28 mouse cellular contexts compared by ENCODE assay signal in genomic region chr1:131980471-131980870, GRCm38 (mm10). TPM values are rescaled to one million over a fixed set of nuclear protein-coding genes. Genes with fewer than 3 reads are reported as not detected.
DNase-seq lines count a peak whose midpoint lies in the region; ATAC-seq and TF ChIP-seq lines count a peak whose summit lies in the region.
"Had no signal": no experiment of that assay in that cellular context is flagged by ENCODE, and none has a peak within 500 bp of the region (broad histone marks: within the 10 kb centered on the region; RNA-seq: fewer than 3 reads in every experiment).

No protein-coding gene starts in this region.

- no peak for ATAC-seq in hindbrain, embryonic 12.5 days (ENCODE audit: low FRiP score)
- ATAC-seq in midbrain, embryonic 12.5 days (ENCODE audit: low FRiP score, low read depth), result no peak
- ATAC-seq in midbrain, postnatal 0 days (ENCODE audit: low FRiP score), result no peak
- ATAC-seq: hindbrain, embryonic 16.5 days; lung, postnatal 0 days; Patski had no signal

- H3K4me1 ChIP-seq in hindbrain, embryonic 10.5 days (replicated peaks), result peaks cover 54% of the 10 kb centered on the region
- H3K4me1 ChIP-seq in hindbrain, embryonic 12.5 days, result peaks cover 4% of the 10 kb centered on the region; the same call in 1 of the 2 replicates
- peaks cover 12% of the 10 kb centered on the region for H3K4me1 ChIP-seq in midbrain, embryonic 12.5 days
- no peaks in the 10 kb centered on the region for H3K4me1 ChIP-seq in midbrain, postnatal 0 days (ENCODE audit: insufficient read depth, low read length)
- H3K4me1 ChIP-seq: intestine, embryonic 15.5 days; stomach, embryonic 15.5 days had no signal

- H3K4me2 ChIP-seq in hindbrain, embryonic 12.5 days (replicated peaks), result no peak overlapping the region
- H3K4me2 ChIP-seq in midbrain, embryonic 12.5 days (replicated peaks), result no peak overlapping the region
- H3K4me2 ChIP-seq in midbrain, postnatal 0 days (ENCODE audit: low read depth, low read length, poor library complexity, severe bottlenecking), result no peak overlapping the region
- H3K4me2 ChIP-seq: forebrain, embryonic 12.5 days; intestine, embryonic 15.5 days; neural tube, embryonic 12.5 days; stomach, embryonic 15.5 days had no signal

- peaks cover 7% of the 10 kb centered on the region; the same call in 1 of the 2 replicates for H3K27me3 ChIP-seq in hindbrain, embryonic 10.5 days (ENCODE audit: insufficient read depth, poor library complexity, severe bottlenecking)
- H3K27me3 ChIP-seq in hindbrain, embryonic 12.5 days, result peaks cover 4% of the 10 kb centered on the region; the same call in 1 of the 2 replicates
- H3K27me3 ChIP-seq in midbrain, embryonic 12.5 days, result no peaks in the 10 kb centered on the region
- H3K27me3 ChIP-seq in midbrain, postnatal 0 days (ENCODE audit: insufficient read depth, low read length), result no peaks in the 10 kb centered on the region
- H3K27me3 ChIP-seq: forebrain, embryonic 12.5 days; intestine, embryonic 15.5 days; neural tube, embryonic 12.5 days; Patski; stomach, embryonic 15.5 days had no signal

- intact Hi-C loops in gastrocnemius, postnatal 36 days (cut with DNase I), result loop anchor here (2.0 to 5.0 kb wide), 4 partner anchors 43 to 137 kb away; no protein-coding TSS in a partner anchor

- H3K9ac ChIP-seq in hindbrain, embryonic 12.5 days, result no peak overlapping the region; the same call in 1 of the 2 replicates
- H3K9ac ChIP-seq in midbrain, embryonic 12.5 days (replicated peaks), result no peak overlapping the region; the same call in 1 of the 2 replicates
- H3K9ac ChIP-seq in midbrain, postnatal 0 days (replicated peaks; ENCODE audit: low read length, poor library complexity, severe bottlenecking), result no peak overlapping the region
- H3K9ac ChIP-seq: forebrain, embryonic 12.5 days; intestine, embryonic 15.5 days; liver, postnatal 0 days; neural tube, embryonic 12.5 days; stomach, embryonic 15.5 days had no signal

- peaks cover 30% of the 10 kb centered on the region for H3K36me3 ChIP-seq in hindbrain, embryonic 10.5 days
- H3K36me3 ChIP-seq in hindbrain, embryonic 12.5 days, result no peaks in the 10 kb centered on the region
- H3K36me3 ChIP-seq in midbrain, embryonic 12.5 days, result peaks cover 24% of the 10 kb centered on the region
- H3K36me3 ChIP-seq in midbrain, postnatal 0 days (ENCODE audit: insufficient read depth, low read length), result no peaks in the 10 kb centered on the region
- H3K36me3 ChIP-seq: forebrain, embryonic 12.5 days; heart, embryonic 10.5 days; intestine, embryonic 15.5 days; stomach, embryonic 15.5 days had no signal

- WGBS in hindbrain, embryonic 10.5 days, result 16% methylated on average over 2 of the region's 2 CpGs
- 22% methylated on average over 2 of the region's 2 CpGs for WGBS in hindbrain, embryonic 12.5 days
- WGBS in midbrain, embryonic 12.5 days, result 17% methylated on average over 2 of the region's 2 CpGs
- WGBS in midbrain, postnatal 0 days, result 40% methylated on average over 2 of the region's 2 CpGs

- H3K4me3 ChIP-seq in hindbrain, embryonic 10.5 days, result no peak overlapping the region
- H3K4me3 ChIP-seq in hindbrain, embryonic 12.5 days, result no peak overlapping the region
- H3K4me3 ChIP-seq in midbrain, embryonic 12.5 days, result no peak overlapping the region
- no peak overlapping the region for H3K4me3 ChIP-seq in midbrain, postnatal 0 days (ENCODE audit: low read depth, low read length)
- H3K4me3 ChIP-seq: forebrain, embryonic 12.5 days; heart, embryonic 10.5 days; intestine, embryonic 15.5 days; layer of hippocampus, adult 2 months; neural tube, embryonic 12.5 days; stomach, embryonic 15.5 days had no signal

- no peak for TF ChIP-seq CTCF in midbrain, postnatal 0 days (IDR thresholded peaks at IDR 0.05)

- peak; percentile 43 for DNase-seq in hindbrain, embryonic 10.5 days (ENCODE audit: low spot score)
- DNase-seq in midbrain, postnatal 0 days (ENCODE audit: low spot score), result no peak
- DNase-seq in adrenal gland, postnatal 10 days, result peak; percentile 54
- peak; percentile 52 for DNase-seq in embryo, embryonic 9.5 days (ENCODE audit: extremely low spot score)
- no peak for DNase-seq in gastrocnemius, postnatal 36 days
- DNase-seq: B cell, adult 2 months; cerebellum, adult 18-20 months; cerebellum, postnatal 14 days; heart, postnatal 4 days; kidney, adult 8-10 months; kidney, postnatal 10 days; layer of hippocampus, postnatal 36 days; liver, postnatal 0 days; thymus, adult 2 months; thymus, postnatal 4 days had no signal

- peak overlapping the region; percentile 71 for H3K27ac ChIP-seq in hindbrain, embryonic 10.5 days
- no peak overlapping the region for H3K27ac ChIP-seq in hindbrain, embryonic 12.5 days
- H3K27ac ChIP-seq in midbrain, embryonic 12.5 days (replicated peaks), result peak overlapping the region; percentile 46; the same call in 1 of the 2 replicates
- H3K27ac ChIP-seq in midbrain, postnatal 0 days (ENCODE audit: low read depth, low read length), result no peak overlapping the region
- H3K27ac ChIP-seq: heart, embryonic 10.5 days; intestine, embryonic 15.5 days; layer of hippocampus, adult 2 months; macrophage; neural tube, embryonic 12.5 days; stomach, embryonic 15.5 days had no signal

- H3K9me3 ChIP-seq in hindbrain, embryonic 10.5 days, result no peaks in the 10 kb centered on the region
- H3K9me3 ChIP-seq in hindbrain, embryonic 12.5 days (replicated peaks), result no peaks in the 10 kb centered on the region
- H3K9me3 ChIP-seq in midbrain, embryonic 12.5 days, result no peaks in the 10 kb centered on the region
- H3K9me3 ChIP-seq in midbrain, postnatal 0 days (ENCODE audit: low read length), result no peaks in the 10 kb centered on the region
- H3K9me3 ChIP-seq: forebrain, embryonic 12.5 days; G1E; heart, embryonic 10.5 days; intestine, embryonic 15.5 days; neural tube, embryonic 12.5 days; stomach, embryonic 15.5 days had no signal

RNA-seq across cellular contexts. Expression of gene Slc45a3, which starts 17.7 kb away (rescaled TPM):
- 10.9 and 19.2 TPM in 2 replicates for polyA plus RNA-seq in hindbrain, embryonic 10.5 days (2016; fragmentation: Nextera tagmentation; extraction: Ambion mirVana)
- 5.6 and 6.4 TPM in 2 replicates for polyA plus RNA-seq in hindbrain, embryonic 12.5 days (2016; fragmentation: Nextera tagmentation; extraction: Ambion mirVana)
- polyA plus RNA-seq in midbrain, embryonic 12.5 days (2016; fragmentation: Nextera tagmentation; extraction: Ambion mirVana), result 27.4 and 30.2 TPM in 2 replicates
- total RNA-seq in midbrain, postnatal 0 days (2014; rRNA removed), result 0.80 and 1.3 TPM in 2 replicates
- polyA plus RNA-seq in midbrain, postnatal 0 days (2015; fragmentation: Nextera tagmentation; extraction: Ambion mirVana), result 0.38 and 0.63 TPM in 2 replicates
- 10 to 100 TPM in 1 of 2 experiments, 1 to 10 TPM in 1; 9.9 to 13.8 TPM for total RNA-seq in adrenal gland, postnatal 10 days (2021)
- 1 to 10 TPM; 1.9 to 2.1 TPM for total RNA-seq in gastrocnemius, postnatal 36 days (2021)

RNA-seq across cellular contexts. Expression of gene Elk4, which starts 26.9 kb away (rescaled TPM):
- polyA plus RNA-seq in hindbrain, embryonic 10.5 days (2016; fragmentation: Nextera tagmentation; extraction: Ambion mirVana), result 12.9 and 13.2 TPM in 2 replicates
- polyA plus RNA-seq in hindbrain, embryonic 12.5 days (2016; fragmentation: Nextera tagmentation; extraction: Ambion mirVana), result 18.5 and 21.7 TPM in 2 replicates
- polyA plus RNA-seq in midbrain, embryonic 12.5 days (2016; fragmentation: Nextera tagmentation; extraction: Ambion mirVana), result 18.9 and 19.9 TPM in 2 replicates
- 17.6 and 23.4 TPM in 2 replicates for total RNA-seq in midbrain, postnatal 0 days (2014; rRNA removed)
- 6.0 and 8.1 TPM in 2 replicates for polyA plus RNA-seq in midbrain, postnatal 0 days (2015; fragmentation: Nextera tagmentation; extraction: Ambion mirVana)
- 100 to 1,000 TPM; 115 to 128 TPM for total RNA-seq in adrenal gland, postnatal 10 days (2021)
- 10 to 100 TPM; 60.7 to 64.9 TPM for total RNA-seq in gastrocnemius, postnatal 36 days (2021)

Comparison
In these comparisons a context has a peak if more than half of its experiments do, and no peak if none do; other contexts are left out.
1. H3K27ac ChIP-seq: peak in hindbrain, embryonic 10.5 days (single experiment) and midbrain, embryonic 12.5 days (single experiment); none in hindbrain, embryonic 12.5 days (single experiment) and midbrain, postnatal 0 days (single experiment).
2. DNase-seq: peak in hindbrain, embryonic 10.5 days (single experiment), adrenal gland, postnatal 10 days (single experiment) and embryo, embryonic 9.5 days (single experiment); none in midbrain, postnatal 0 days (single experiment) and gastrocnemius, postnatal 36 days (0 of 2).